Mouse (Mus musculus) ES-E14 (cell line): ENCODE data around the gene Hist1h3a. TPM values are rescaled to one million over a fixed set of nuclear protein-coding genes. Genes with fewer than 3 reads are reported as not detected.

Experiments
- DNase-seq: peaks from one replicate; pipeline ENCODE4 v3.0.0-alpha.2; 2013; ENCODE audit warnings: low read depth, low spot score
- H3K27ac ChIP-seq: 2 replicates; pipeline ENCODE4 v1.5.1; 2012; ENCODE audit warnings: low read depth, mild to moderate bottlenecking, low read length, moderate library complexity, mixed read lengths; ENCODE audit not compliant: poor library complexity, insufficient read depth, severe bottlenecking
- H3K36me3 ChIP-seq: 2 replicates; pipeline ENCODE4 v1.6.1; 2012; ENCODE audit warnings: mild to moderate bottlenecking, low read length, moderate library complexity, mixed read lengths; ENCODE audit not compliant: control insufficient read depth, poor library complexity, insufficient read depth, severe bottlenecking
- H3K4me1 ChIP-seq, 2 experiments: fragments of 150-350 bp in 1 of 2; sonication (generic) in 1 of 2; 2 replicates each; pipeline ENCODE4 v1.6.1; 2012; ENCODE audit warnings: low read length in 2 of 2, mild to moderate bottlenecking in 1 of 2, mixed read lengths in 1 of 2; ENCODE audit not compliant: control insufficient read depth in 2 of 2, insufficient read depth in 2 of 2, poor library complexity in 1 of 2
- H3K4me3 ChIP-seq, 2 experiments: fragments of 150-350 bp in 1 of 2; sonication (generic) in 1 of 2; 2 replicates each; pipeline ENCODE4 v1.5.1; 2012; ENCODE audit warnings: low read length in 2 of 2, low read depth in 1 of 2, mild to moderate bottlenecking in 1 of 2, mixed read lengths in 1 of 2; ENCODE audit not compliant: insufficient read depth in 1 of 2, poor library complexity in 1 of 2, severe bottlenecking in 1 of 2
- H3K9ac ChIP-seq: 2 replicates; pipeline ENCODE4 v1.6.1; 2012; ENCODE audit warnings: low read depth, mild to moderate bottlenecking, low read length, mixed read lengths; ENCODE audit not compliant: poor library complexity, insufficient read depth, severe bottlenecking
- H3K9me3 ChIP-seq: fragments of 150-350 bp; sonication (generic); 2 replicates; pipeline ENCODE4 v1.6.1; 2012; ENCODE audit warnings: low read depth, mild to moderate bottlenecking, low read length; ENCODE audit not compliant: control insufficient read depth, insufficient read depth
- CHD2 ChIP-seq: IDR thresholded peaks from 2 replicates; pipeline ENCODE4 v1.6.1; 2014; ENCODE audit warnings: mild to moderate bottlenecking, low read depth, low read length, inconsistent platforms
- HCFC1 ChIP-seq: IDR thresholded peaks from 2 replicates; pipeline ENCODE4 v1.6.1; 2012; ENCODE audit warnings: low read length, inconsistent platforms, borderline replicate concordance; ENCODE audit not compliant: insufficient read depth
- MAFK ChIP-seq: IDR thresholded peaks from 2 replicates; pipeline ENCODE4 v1.6.1; 2014; ENCODE audit warnings: mild to moderate bottlenecking, low read depth, low read length, inconsistent platforms; ENCODE audit not compliant: insufficient read depth
- ZC3H11A ChIP-seq: IDR thresholded peaks from 2 replicates; pipeline ENCODE4 v1.6.1; 2012; ENCODE audit warnings: low read depth, mild to moderate bottlenecking, inconsistent platforms, low read length, borderline replicate concordance
- ZNF384 ChIP-seq: IDR thresholded peaks from 2 replicates; pipeline ENCODE4 v1.6.1; 2012; ENCODE audit warnings: low read depth, low read length, inconsistent platforms
- in situ Hi-C, 2 experiments: fragments of 600-800 bp; cut with MboI; formaldehyde crosslinking; loops; one replicate each; pipeline ENCODE4 v1.15.1; 2025; ENCODE audit warnings: low sequenced_read_pairs in 2 of 2, inconsistent platforms in 1 of 2; ENCODE audit not compliant: unreplicated experiment in 2 of 2
- total RNA-seq: library from RNA; depleted of rRNA; stranded (reverse); fragments of 300-350 nt; gene quantifications from 2 replicates; pipeline ENCODE4 v1.2.3, GENCODE M21; 2012

Gene Hist1h3a
- total RNA-seq, 1 experiment, result 728 TPM

DNA sequence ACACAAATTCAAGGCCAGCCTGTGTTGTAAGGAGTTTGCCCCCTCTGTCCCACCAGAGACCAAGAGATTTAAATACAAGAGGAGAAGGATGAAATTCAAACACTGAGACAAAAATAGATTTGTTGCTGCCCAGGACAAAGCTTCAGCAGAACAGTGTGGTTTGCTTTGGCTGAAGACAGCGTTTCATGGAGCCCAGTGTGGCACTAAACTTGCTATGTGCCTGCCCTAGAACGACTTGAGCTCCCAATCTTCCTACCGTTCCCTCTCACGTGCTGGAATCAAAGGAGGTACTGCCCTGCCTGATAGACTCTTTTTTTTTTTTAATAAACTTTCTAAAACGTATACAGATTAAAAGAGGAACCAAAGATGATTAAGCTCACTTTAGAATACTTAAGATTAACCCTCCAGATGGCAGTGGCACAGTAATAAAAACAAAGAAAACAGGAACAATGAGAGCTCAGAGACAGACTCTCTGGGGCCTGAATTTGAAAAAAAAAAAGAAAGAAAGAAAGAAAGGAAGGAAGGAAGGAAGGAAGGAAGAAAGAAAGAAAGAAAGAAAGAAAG, 6.7 kb upstream of the Hist1h3a start:
- Histone ChIP-seq H3K27ac (no peak overlapping the region), H3K4me1 (peaks cover 0 to 2% of the 10 kb centered on the region in 2 experiments; a peak in 3 of 4 replicates), H3K36me3 (no peaks in the 10 kb centered on the region), H3K9ac (no peak overlapping the region; the same call in 1 of the 2 replicates), H3K9me3 (no peaks in the 10 kb centered on the region), H3K4me3 (no peak overlapping the region)
- in situ Hi-C loops, result loop anchor here in 1 of 2 experiments (25.0 kb wide), 1 partner anchor 1732 kb away; the partner anchor contains the start of genes Hist1h2ag, Hist1h2ah, Hist1h2bj and Hist1h2bk
- TF ChIP-seq ZNF384, result no peak
- no peak for TF ChIP-seq CHD2
- TF ChIP-seq HCFC1, result no peak
- TF ChIP-seq ZC3H11A, result no peak
- no peak for TF ChIP-seq MAFK
- no peak for DNase-seq

DNA sequence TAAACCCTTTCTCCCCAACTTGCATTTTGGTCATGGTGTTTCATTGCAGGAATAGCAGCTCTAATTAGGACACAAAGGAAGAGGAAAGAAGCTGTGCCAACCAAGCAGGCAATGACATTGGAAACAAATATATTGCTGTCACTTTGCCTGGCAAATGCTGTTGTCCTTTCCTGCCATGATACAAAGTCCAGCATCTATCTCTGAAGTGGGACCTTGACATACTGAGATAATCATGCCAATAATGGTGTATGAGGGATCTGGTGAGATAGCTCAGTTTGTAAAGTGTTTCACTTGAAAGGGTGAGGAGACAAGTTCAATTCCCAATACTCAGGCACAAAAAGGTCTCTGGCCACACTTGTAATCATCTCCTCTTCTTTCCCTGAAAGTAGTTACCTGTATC, 4.6 kb upstream of the Hist1h3a start:
- Histone ChIP-seq H3K9ac (no peak overlapping the region), H3K27ac (no peak overlapping the region), H3K4me1 (no peaks in the 10 kb centered on the region; a peak in 2 of 4 replicates), H3K9me3 (no peaks in the 10 kb centered on the region), H3K4me3 (no peak overlapping the region), H3K36me3 (no peaks in the 10 kb centered on the region)
- DNase-seq, result no peak
- no peak for TF ChIP-seq HCFC1
- TF ChIP-seq ZNF384, result no peak
- TF ChIP-seq CHD2, result no peak
- TF ChIP-seq ZC3H11A, result no peak
- TF ChIP-seq MAFK, result no peak
- in situ Hi-C loops, result loop anchor here in 1 of 2 experiments (25.0 kb wide), 1 partner anchor 1729 kb away; the partner anchor contains the start of genes Hist1h2ag, Hist1h2ah, Hist1h2bj and Hist1h2bk

DNA sequence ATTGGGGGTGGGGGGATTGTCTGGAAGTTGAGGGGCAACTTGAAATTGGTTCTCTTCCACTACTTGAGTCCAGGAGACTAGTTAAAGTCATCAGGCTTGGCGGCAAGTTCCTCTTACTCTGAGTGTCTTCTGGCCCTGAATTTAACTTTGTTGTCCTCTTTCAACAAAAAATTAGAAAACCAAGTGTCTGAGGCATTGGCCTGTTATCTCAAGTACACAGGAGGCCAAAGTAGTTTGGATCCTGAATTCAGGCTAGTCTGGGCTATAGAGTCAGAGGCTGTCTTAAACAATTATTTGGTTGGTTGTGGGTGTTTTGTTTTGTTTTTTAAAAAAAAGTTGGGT, 3.0 kb upstream of the Hist1h3a start:
- H3K36me3 ChIP-seq, result no peaks in the 10 kb centered on the region
- peak overlapping the region; percentile 62; the same call in 1 of the 2 replicates for H3K27ac ChIP-seq
- H3K4me3 ChIP-seq, result peak overlapping the region in 1 of 2 experiments; percentile 62; a peak in 2 of 4 replicates
- H3K9ac ChIP-seq, result peak overlapping the region; percentile 87; the same call in 1 of the 2 replicates
- no peak for DNase-seq
- no peaks in the 10 kb centered on the region for H3K9me3 ChIP-seq
- H3K4me1 ChIP-seq, result no peaks in the 10 kb centered on the region; a peak in 2 of 4 replicates
- TF ChIP-seq ZC3H11A (no peak), MAFK (no peak), HCFC1 (no peak), ZNF384 (no peak), CHD2 (no peak)
- in situ Hi-C loops, result loop anchor here in 1 of 2 experiments (25.0 kb wide), 1 partner anchor 1728 kb away; the partner anchor contains the start of genes Hist1h2ag, Hist1h2ah, Hist1h2bj and Hist1h2bk

DNA sequence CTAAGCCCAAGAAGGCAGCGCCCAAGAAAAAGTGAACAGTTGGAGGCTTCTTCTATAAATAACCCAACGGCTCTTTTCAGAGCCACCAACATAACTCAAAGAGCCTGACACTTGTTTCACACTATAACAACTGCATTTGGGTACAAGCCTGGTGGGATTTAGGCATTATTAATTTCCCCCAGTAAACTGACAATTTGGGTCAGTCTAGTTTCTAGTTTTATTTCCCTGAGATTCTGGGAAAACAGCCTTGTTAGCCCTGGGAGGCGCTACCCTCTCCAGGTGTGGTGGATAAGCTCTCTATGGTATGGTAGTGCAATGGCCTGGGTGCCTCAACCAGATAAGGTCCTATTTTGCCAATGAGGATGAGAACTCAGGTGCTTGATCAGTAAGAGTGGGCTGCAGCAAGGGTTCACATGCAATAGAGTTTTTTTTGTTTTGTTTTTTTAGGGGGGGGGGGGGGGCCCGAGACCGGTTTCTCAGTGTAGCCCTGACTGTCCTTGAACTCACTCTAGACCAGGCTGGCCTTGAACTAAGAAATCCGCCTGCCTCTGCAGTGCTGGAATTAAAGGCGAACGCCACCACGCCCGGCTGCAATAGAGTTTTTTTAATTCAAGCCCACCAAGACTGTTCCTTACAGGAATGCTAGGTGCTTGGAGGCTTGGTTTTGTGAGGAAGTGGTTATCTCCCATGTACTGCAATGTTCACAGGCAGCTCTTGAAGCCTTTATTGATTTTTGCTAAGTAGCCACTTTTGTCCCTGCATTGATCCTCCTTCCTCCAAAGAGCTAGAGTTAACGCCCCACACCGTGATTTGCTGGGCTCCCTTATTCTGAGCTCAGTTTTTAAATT, 2.4 kb upstream of the Hist1h3a start:
- peak overlapping the region; percentile 53 to 62 for H3K4me3 ChIP-seq

More for the DNA sequence above, 2.4 kb upstream of the Hist1h3a start:
- in situ Hi-C loops, result loop anchor here in 1 of 2 experiments (25.0 kb wide), 1 partner anchor 1727 kb away; the partner anchor contains the start of genes Hist1h2ag, Hist1h2ah, Hist1h2bj and Hist1h2bk
- H3K9ac ChIP-seq, result peak overlapping the region; percentile 87
- TF ChIP-seq MAFK, result 0 out of 2 replicates have a peak, but pooled peaks have one; percentile 24
- TF ChIP-seq HCFC1, result no peak
- no peaks in the 10 kb centered on the region; a peak in 2 of 4 replicates for H3K4me1 ChIP-seq
- peak overlapping the region; percentile 67 for H3K27ac ChIP-seq
- H3K36me3 ChIP-seq, result no peaks in the 10 kb centered on the region
- no peaks in the 10 kb centered on the region for H3K9me3 ChIP-seq
- DNase-seq, result no peak
